Mouse (Mus musculus) ovary, postnatal 10 days (tissue): ENCODE measurements at regions not wholly inside any gene's neighbourhood (a gene's known extent, or its start where the extent isn't known, plus 50 kb on each side); places are given as distances from the start of the nearest gene placed in this dataset.
"Not testable (repeated sequence)": the region's sequence is repeated elsewhere in the genome, so short reads cannot be mapped to it uniquely, and the experiment has no call there.

Experiments
- DNase-seq: peaks from one replicate; pipeline ENCODE4 v3.0.0; 2022; ENCODE audit warnings: low spot score

GRCm38 (mm10) chr14:59075845-59076745 is 66.6 kb downstream of the 1700129C05Rik start:
- DNase-seq, result no peak

- DNase-seq, result no peak
These were observed 70.2 kb downstream of the 1700129C05Rik start for GRCm38 (mm10) chr14:59072323-59073039.

GRCm38 (mm10) chr14:59070056-59070455 is 72.6 kb downstream of the 1700129C05Rik start:
- no peak for DNase-seq

GRCm38 (mm10) chr14:59066456-59067220 is 76.1 kb downstream of the 1700129C05Rik start:
- no peak for DNase-seq

GRCm38 (mm10) chr14:59063221-59063620 is 79.5 kb downstream of the 1700129C05Rik start:
- DNase-seq, result no peak

- DNase-seq, result no peak
These were observed 85.9 kb downstream of the 1700129C05Rik start for GRCm38 (mm10) chr14:59056832-59057231.

GRCm38 (mm10) chr14:59055283-59055682 is 87.4 kb downstream of the 1700129C05Rik start:
- DNase-seq, result no peak

GRCm38 (mm10) chr14:59052421-59052820 is 90.3 kb downstream of the 1700129C05Rik start:
- no peak for DNase-seq

- no peak for DNase-seq
These were observed 91.2 kb downstream of the 1700129C05Rik start for GRCm38 (mm10) chr14:59051478-59051879.

- DNase-seq, result no peak
These were observed 97.0 kb downstream of the 1700129C05Rik start for GRCm38 (mm10) chr14:59045687-59046086.

- DNase-seq, result no peak
These were observed 97.5 kb downstream of the 1700129C05Rik start for GRCm38 (mm10) chr14:59045235-59045634.

- DNase-seq, result no peak
These were observed 100.5 kb downstream of the 1700129C05Rik start for GRCm38 (mm10) chr14:59042152-59042551.

GRCm38 (mm10) chr14:59025757-59026156 is 116.9 kb downstream of the 1700129C05Rik start:
- DNase-seq, result not testable (repeated sequence)

- no peak for DNase-seq
These were observed 133.2 kb downstream of the 1700129C05Rik start for GRCm38 (mm10) chr14:59009534-59009933.

GRCm38 (mm10) chr14:58999106-58999778 is 143.5 kb downstream of the 1700129C05Rik start:
- DNase-seq, result no peak

- no peak for DNase-seq
These were observed 147.7 kb downstream of the 1700129C05Rik start for GRCm38 (mm10) chr14:58994994-58995393.

GRCm38 (mm10) chr14:58989644-58990217 is 153.0 kb downstream of the 1700129C05Rik start:
- no peak for DNase-seq

GRCm38 (mm10) chr14:58987688-58988087 is 155.0 kb downstream of the 1700129C05Rik start:
- DNase-seq, result no peak

- DNase-seq, result no peak
These were observed 156.9 kb downstream of the 1700129C05Rik start for GRCm38 (mm10) chr14:58985838-58986237.

- no peak for DNase-seq
These were observed 165.9 kb downstream of the 1700129C05Rik start for GRCm38 (mm10) chr14:58976791-58977190.

- DNase-seq, result no peak
These were observed 173.4 kb downstream of the 1700129C05Rik start for GRCm38 (mm10) chr14:58969248-58969647.
